Mouse (Mus musculus) neural tube, embryonic 14.5 days (tissue): ENCODE results near the gene Usp54. TPM values are rescaled to one million over a fixed set of nuclear protein-coding genes. Genes with fewer than 3 reads are reported as not detected.

Experiments used
- ATAC-seq: fragments of 200-750 bp; cut with Nextera tagmentation; 2 replicates; pipeline ENCODE4 v1.8.0; 2017; ENCODE audit warnings: low read depth, mild to moderate bottlenecking, moderate TSS enrichment, moderate library complexity
- H3K27ac ChIP-seq: fragments of 300-500 bp; sonication (generic); 2 replicates; pipeline ENCODE4 v1.5.1; 2014; ENCODE audit warnings: low read depth, mild to moderate bottlenecking, control low read depth, low read length, moderate library complexity, mixed read lengths
- H3K27me3 ChIP-seq: fragments of 300-500 bp; sonication (generic); 2 replicates; pipeline ENCODE4 v1.6.1; 2014; ENCODE audit warnings: low read length; ENCODE audit not compliant: control insufficient read depth, insufficient read depth
- H3K36me3 ChIP-seq: fragments of 300-500 bp; sonication (generic); 2 replicates; pipeline ENCODE4 v1.6.1; 2014; ENCODE audit warnings: low read length, mixed read lengths; ENCODE audit not compliant: control insufficient read depth, insufficient read depth
- H3K4me1 ChIP-seq: fragments of 300-500 bp; sonication (generic); 2 replicates; pipeline ENCODE4 v1.6.1; 2014; ENCODE audit warnings: low read length; ENCODE audit not compliant: control insufficient read depth, insufficient read depth
- H3K4me2 ChIP-seq: fragments of 300-500 bp; sonication (generic); 2 replicates; pipeline ENCODE4 v1.6.1; 2014; ENCODE audit warnings: mild to moderate bottlenecking, low read depth, low read length, control low read depth
- H3K4me3 ChIP-seq: fragments of 300-500 bp; sonication (generic); 2 replicates; pipeline ENCODE4 v1.5.1; 2014; ENCODE audit warnings: low read depth, low read length, control low read depth, mixed read lengths
- H3K9ac ChIP-seq: fragments of 300-500 bp; sonication (generic); replicated peaks from 2 replicates; pipeline ENCODE4 v1.6.1; 2014; ENCODE audit warnings: low read depth, mild to moderate bottlenecking, control low read depth, low read length, mixed read lengths
- H3K9me3 ChIP-seq: fragments of 300-500 bp; sonication (generic); 2 replicates; pipeline ENCODE4 v1.6.1; 2016; ENCODE audit warnings: low read length; ENCODE audit not compliant: control insufficient read depth
- WGBS: fragments of 180-500 bp; shearing (Covaris S2); extraction: QIAGEN DNeasy Blood & Tissue Kit; methylation state at CpG from one replicate; pipeline ENCODE4 v1.1.7; 2014; 5-methylcytosine and 5-hydroxymethylcytosine counted together
- polyA plus RNA-seq: library from polyadenylated mRNA; unstranded; fragments of >200 nt; fragmentation: Nextera tagmentation; extraction: Ambion mirVana; gene quantifications from 2 replicates; pipeline ENCODE4 v1.2.1, GENCODE M21; 2014

The Usp54 gene
- polyA plus RNA-seq, 1 experiment from 2014 or later = 15.1 TPM

DNA sequence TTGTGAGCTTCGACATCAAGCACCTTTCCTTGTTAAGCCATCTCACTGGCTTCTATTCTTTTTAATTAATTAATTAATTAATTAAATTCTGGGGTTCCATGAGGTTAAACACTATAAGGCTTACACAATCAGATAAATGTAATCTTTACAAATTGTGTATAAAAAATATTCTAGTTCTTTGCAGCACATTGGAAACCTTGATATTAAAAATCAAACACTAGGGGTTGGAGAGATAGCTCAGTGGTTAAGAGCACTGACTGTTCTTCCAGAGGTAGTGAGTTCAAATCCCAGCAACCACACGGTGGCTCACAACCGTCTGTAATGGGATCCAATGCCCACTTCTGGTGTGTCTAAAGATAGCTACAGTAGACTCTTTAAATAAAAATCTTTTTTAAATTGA, 18.0 kb downstream of the Usp54 start:
- no peak overlapping the region for H3K27ac ChIP-seq
- no peaks in the 10 kb centered on the region for H3K4me1 ChIP-seq
- H3K36me3 ChIP-seq = no peaks in the 10 kb centered on the region
- no peak overlapping the region for H3K4me3 ChIP-seq
- H3K4me2 ChIP-seq = no peak overlapping the region
- 95% methylated on average over 3 of the region's 3 CpGs for WGBS
- H3K27me3 ChIP-seq = no peaks in the 10 kb centered on the region
- no peak overlapping the region for H3K9ac ChIP-seq
- ATAC-seq = no peak
- no peaks in the 10 kb centered on the region for H3K9me3 ChIP-seq

- H3K4me1 ChIP-seq = no peaks in the 10 kb centered on the region
- no peaks in the 10 kb centered on the region for H3K9me3 ChIP-seq
- ATAC-seq = no peak
- WGBS = 90% methylated on average over 2 of the region's 2 CpGs
- H3K9ac ChIP-seq = no peak overlapping the region
- H3K36me3 ChIP-seq = no peaks in the 10 kb centered on the region
- H3K4me2 ChIP-seq = no peak overlapping the region
- H3K27me3 ChIP-seq = no peaks in the 10 kb centered on the region
- no peak overlapping the region for H3K4me3 ChIP-seq
- H3K27ac ChIP-seq = no peak overlapping the region
These were observed 18.5 kb downstream of the Usp54 start for GRCm38 (mm10) chr14:20622412-20622811.

- H3K36me3 ChIP-seq = no peaks in the 10 kb centered on the region
- no peak overlapping the region for H3K4me3 ChIP-seq
- no peak overlapping the region for H3K9ac ChIP-seq
- ATAC-seq = no peak
- H3K27me3 ChIP-seq = no peaks in the 10 kb centered on the region
- no peak overlapping the region for H3K27ac ChIP-seq
- H3K4me1 ChIP-seq = no peaks in the 10 kb centered on the region
- WGBS = 91% methylated on average over 2 of the region's 2 CpGs
- H3K4me2 ChIP-seq = no peak overlapping the region
- H3K9me3 ChIP-seq = no peaks in the 10 kb centered on the region
These were observed 19.0 kb downstream of the Usp54 start for GRCm38 (mm10) chr14:20621903-20622302.

DNA sequence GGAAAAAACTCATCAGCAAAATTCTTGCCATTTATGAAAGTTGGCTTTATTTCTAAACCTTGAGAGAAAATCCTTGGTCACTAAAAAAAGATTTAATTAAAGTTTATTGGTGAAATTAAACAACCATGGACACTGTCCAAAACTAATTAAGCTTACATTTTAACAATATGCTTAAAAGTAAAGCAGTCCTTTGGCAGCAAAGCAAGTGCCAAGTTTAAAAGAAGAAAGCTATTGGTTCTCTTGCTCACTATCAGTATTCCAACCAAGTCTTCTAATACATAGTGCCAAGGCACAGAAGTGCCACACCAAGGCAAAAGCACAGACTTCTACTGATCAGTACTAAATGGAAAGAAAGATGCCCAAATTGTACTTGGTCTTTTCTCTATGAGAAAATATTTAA, 21.7 kb downstream of the Usp54 start:
- no peak for ATAC-seq
- Histone ChIP-seq H3K36me3 (no peaks in the 10 kb centered on the region), H3K27ac (no peak overlapping the region)

DNA sequence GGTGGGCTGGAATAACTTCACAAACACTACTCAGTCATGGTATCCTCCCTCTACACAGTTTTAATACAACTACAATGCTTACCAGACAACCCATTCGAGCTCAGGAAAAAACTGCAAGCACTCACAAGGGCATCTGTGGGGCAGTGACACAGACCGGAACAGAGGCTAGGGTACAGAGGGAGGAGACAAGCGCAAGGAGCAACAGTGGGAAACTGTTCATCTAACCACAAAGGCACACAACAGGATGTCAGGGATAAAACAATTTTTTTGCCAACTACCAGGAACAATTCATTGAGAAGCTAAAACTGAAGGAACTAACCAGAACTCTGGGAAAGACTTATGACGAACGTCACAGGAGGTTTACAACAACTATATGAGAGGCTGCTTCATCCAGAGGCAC, 22.7 kb downstream of the Usp54 start:
- WGBS = 68% methylated on average over 5 of the region's 5 CpGs
- Histone ChIP-seq H3K27ac (no peak overlapping the region), H3K4me1 (no peaks in the 10 kb centered on the region), H3K4me2 (no peak overlapping the region), H3K4me3 (no peak overlapping the region), H3K27me3 (no peaks in the 10 kb centered on the region), H3K9me3 (no peaks in the 10 kb centered on the region), H3K36me3 (no peaks in the 10 kb centered on the region), H3K9ac (no peak overlapping the region)
- no peak for ATAC-seq

More for the DNA sequence above, 21.7 kb downstream of the Usp54 start:
- Histone ChIP-seq H3K9ac (no peak overlapping the region), H3K4me1 (no peaks in the 10 kb centered on the region), H3K27me3 (no peaks in the 10 kb centered on the region), H3K4me3 (no peak overlapping the region), H3K4me2 (no peak overlapping the region), H3K9me3 (no peaks in the 10 kb centered on the region)

DNA sequence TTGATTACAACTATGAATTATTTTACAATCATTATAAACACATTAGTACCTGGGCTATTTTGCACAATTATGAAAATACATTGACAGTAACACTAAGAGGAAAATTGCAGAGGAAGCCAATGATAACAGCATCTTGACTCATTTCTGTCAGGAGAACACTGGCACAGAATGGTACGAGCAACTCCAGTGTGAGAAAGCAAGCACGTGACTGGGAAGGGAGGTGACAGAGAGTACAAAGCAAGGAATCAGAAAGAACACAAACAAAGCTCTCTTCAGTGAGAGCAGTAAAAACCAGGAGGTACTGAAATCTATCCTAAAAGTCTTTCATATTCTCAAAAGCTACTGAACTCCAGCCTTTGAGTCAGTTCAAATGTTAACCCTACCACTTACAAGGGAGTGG, 24.4 kb downstream of the Usp54 start:
- no peaks in the 10 kb centered on the region for H3K4me1 ChIP-seq
- ATAC-seq = no peak
- no peak overlapping the region for H3K4me2 ChIP-seq
- 14% methylated on average over 2 of the region's 2 CpGs for WGBS
- no peaks in the 10 kb centered on the region for H3K9me3 ChIP-seq
- H3K27me3 ChIP-seq = no peaks in the 10 kb centered on the region
- no peak overlapping the region for H3K9ac ChIP-seq
- no peak overlapping the region for H3K27ac ChIP-seq
- no peak overlapping the region for H3K4me3 ChIP-seq
- no peaks in the 10 kb centered on the region for H3K36me3 ChIP-seq

- Histone ChIP-seq H3K27ac (no peak overlapping the region), H3K27me3 (no peaks in the 10 kb centered on the region), H3K9ac (no peak overlapping the region), H3K4me1 (no peaks in the 10 kb centered on the region), H3K4me3 (no peak overlapping the region), H3K9me3 (no peaks in the 10 kb centered on the region), H3K4me2 (no peak overlapping the region), H3K36me3 (no peaks in the 10 kb centered on the region)
- WGBS = 100% methylated on average over 2 of the region's 2 CpGs
- no peak for ATAC-seq
These were observed 25.8 kb downstream of the Usp54 start for GRCm38 (mm10) chr14:20615075-20615474.

DNA sequence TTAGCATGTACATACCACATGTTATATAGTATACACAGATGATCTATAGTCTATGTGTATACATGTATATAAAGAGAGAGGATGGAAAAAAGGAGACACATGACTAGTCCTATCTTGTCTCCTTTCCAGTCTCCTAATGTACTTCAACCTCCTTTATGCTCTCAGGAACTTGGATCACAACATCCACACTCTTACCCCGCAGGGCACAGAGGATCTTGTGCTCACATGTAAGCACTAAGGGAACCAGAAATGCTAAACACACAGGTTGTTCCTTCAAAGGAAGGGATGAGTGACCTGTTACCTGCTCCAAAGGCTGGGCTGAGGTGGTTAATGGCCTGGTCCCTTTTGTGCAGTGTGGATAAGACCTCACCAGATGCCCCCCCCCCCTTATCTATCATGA, 28.0 kb downstream of the Usp54 start:
- H3K4me1 ChIP-seq = no peaks in the 10 kb centered on the region
- WGBS = 97% methylated on average over 1 of the region's 1 CpGs
- no peaks in the 10 kb centered on the region for H3K36me3 ChIP-seq
- no peak overlapping the region for H3K4me2 ChIP-seq
- H3K4me3 ChIP-seq = no peak overlapping the region
- H3K9ac ChIP-seq = no peak overlapping the region
- no peak for ATAC-seq
- H3K27me3 ChIP-seq = no peaks in the 10 kb centered on the region
- H3K27ac ChIP-seq = no peak overlapping the region
- no peaks in the 10 kb centered on the region for H3K9me3 ChIP-seq

DNA sequence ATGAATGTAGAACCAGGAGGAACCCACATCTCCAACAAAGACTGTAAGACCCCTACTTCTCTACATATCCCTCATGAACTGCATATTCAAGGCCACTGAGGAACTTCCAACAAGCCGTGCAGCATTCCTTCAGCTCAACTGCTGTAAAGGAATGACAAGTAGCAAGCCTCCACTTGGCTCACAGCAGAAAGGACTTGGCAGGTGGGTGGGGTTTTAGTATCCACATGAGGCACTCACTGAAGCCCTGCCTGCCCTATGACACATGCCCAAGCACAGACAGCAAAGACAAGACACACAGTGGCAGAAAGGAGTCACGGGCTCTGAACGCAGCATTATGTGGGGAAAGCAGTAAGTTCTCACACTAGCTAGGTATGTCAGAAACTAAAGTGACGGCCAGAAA, 30.7 kb downstream of the Usp54 start:
- Histone ChIP-seq H3K4me1 (no peaks in the 10 kb centered on the region), H3K4me3 (no peak overlapping the region), H3K27me3 (no peaks in the 10 kb centered on the region), H3K9me3 (no peaks in the 10 kb centered on the region), H3K4me2 (no peak overlapping the region), H3K9ac (no peak overlapping the region), H3K36me3 (no peaks in the 10 kb centered on the region), H3K27ac (no peak overlapping the region)
- ATAC-seq = no peak
- 87% methylated on average over 4 of the region's 4 CpGs for WGBS

GRCm38 (mm10) chr14:20609519-20609918, 31.3 kb downstream of the Usp54 start:
- Histone ChIP-seq H3K9me3 (no peaks in the 10 kb centered on the region), H3K9ac (no peak overlapping the region), H3K4me2 (no peak overlapping the region), H3K4me3 (no peak overlapping the region), H3K36me3 (no peaks in the 10 kb centered on the region), H3K4me1 (no peaks in the 10 kb centered on the region), H3K27me3 (no peaks in the 10 kb centered on the region), H3K27ac (no peak overlapping the region)
- no peak for ATAC-seq
- 92% methylated on average over 3 of the region's 3 CpGs for WGBS
